Mouse (Mus musculus): ENCODE measurements around the gene Fam149b.
"Not testable (repeated sequence)": the region's sequence is repeated elsewhere in the genome, so short reads cannot be mapped to it uniquely, and the experiment has no call there.

The Fam149b gene

DNA sequence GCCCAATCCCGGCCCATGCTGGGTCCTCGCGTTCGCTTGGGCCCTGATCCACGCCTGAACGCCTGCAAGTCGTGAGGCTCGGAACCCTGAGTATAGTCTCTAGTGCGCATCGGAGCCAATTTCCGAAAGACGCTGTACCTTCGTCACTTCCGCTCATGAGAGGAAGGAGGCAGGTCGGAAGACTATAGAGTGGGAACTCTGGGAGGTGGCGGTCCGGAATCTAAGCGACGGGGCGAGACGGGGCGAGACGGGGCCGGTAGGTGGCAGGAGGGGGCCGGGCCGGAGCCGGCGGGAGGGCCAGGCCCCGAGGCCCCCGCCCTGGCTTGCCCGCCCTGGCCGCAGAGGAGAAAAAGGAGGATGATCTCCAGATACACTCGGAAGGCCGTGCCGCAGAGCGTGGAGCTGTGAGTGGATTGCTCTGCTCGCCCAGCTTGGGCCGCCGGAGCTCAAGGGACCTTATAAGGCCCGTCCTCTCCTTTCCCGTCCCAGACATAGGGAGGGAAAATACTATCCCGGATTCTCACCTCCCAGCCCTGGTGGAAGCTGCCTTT lies at the start of gene Fam149b, which contains the start of gene Ecd:
Gene Fam149b (plus strand): TSS at position 172 of the 551 bp plus-strand sequence.
Gene Ecd (minus strand): TSS at position 131 of the 551 bp plus-strand sequence.
- peak; percentile 85 to 90 for DNase-seq (ENCODE audit: low spot score in 2 of 2)

- DNase-seq (ENCODE audit: low spot score in 2 of 2): not testable (repeated sequence)
These were observed 42.9 kb upstream of the Fam149b start for GRCm38 (mm10) chr14:20305085-20305484.

DNA sequence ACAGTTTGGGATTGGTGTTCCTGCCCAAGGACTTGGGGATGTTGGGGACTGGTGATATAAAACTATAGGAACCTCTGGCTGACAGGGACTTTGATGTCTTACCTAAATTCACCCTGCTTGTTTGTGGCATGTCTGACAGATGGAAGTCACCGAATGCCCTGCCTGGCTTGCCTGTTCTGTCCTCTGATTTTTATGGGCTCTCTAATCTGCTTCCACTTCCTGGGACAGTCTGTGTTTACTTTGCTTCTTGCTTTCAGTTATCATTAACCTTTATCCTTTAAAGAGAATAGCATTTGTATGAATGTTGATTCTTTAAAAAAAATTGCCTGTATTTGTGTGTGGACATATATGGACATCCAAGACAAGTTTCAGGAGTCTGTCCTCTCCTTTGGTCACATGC lies 32.8 kb upstream of the Fam149b start:
- DNase-seq (ENCODE audit: low spot score in 2 of 2): no peak

- DNase-seq (ENCODE audit: low spot score in 2 of 2): peak; percentile 30 to 55
These were observed 28.5 kb upstream of the Fam149b start for GRCm38 (mm10) chr14:20319420-20319819.

DNA sequence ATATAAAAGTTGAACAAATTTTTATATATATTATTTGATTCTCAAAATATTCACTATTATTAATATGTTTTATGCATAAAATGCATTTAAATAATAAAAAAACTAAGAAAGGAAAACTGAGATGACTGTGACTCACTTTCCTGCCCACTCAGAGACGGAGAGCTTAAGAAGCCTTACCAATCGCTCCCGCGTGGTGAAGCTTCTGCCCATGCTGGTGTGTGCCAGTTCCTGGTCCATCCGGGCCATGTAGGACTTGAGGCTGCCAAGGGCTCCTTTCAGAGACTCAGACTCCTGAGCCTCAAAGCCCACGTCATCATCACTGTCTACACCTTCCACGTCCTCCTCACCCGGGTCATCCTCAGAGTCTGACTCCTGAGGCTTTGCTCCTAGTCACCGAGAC lies 23.8 kb upstream of the Fam149b start:
- DNase-seq (ENCODE audit: low spot score in 2 of 2): no peak

- DNase-seq (ENCODE audit: low spot score in 2 of 2): peak in 1 of 2 experiments; percentile 21
These were observed 19.5 kb upstream of the Fam149b start for GRCm38 (mm10) chr14:20328474-20328873.

DNA sequence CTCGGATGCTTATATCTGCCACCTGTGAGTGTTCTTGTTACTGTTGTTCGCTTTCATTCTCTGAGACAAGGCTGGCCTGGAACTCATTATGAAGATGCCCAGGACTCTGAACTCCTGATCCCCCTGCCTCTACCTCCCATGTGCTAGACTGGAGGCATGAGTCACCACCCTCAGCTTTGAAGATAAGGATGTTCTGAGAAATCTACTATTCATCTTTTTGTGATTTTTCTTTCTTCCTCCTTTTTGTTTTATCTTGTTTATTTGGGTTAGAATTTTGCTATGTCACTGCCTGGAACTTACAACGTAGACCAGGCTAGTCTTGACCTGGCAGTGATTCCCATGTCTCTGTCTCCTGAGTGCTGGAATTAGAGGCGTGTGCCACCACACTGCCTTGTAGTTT lies 16.6 kb upstream of the Fam149b start:
- no peak for DNase-seq (ENCODE audit: low spot score in 2 of 2)

GRCm38 (mm10) chr14:20339415-20339814 lies 8.5 kb upstream of the Fam149b start:
- no peak for DNase-seq (ENCODE audit: low spot score in 2 of 2)

- peak in 1 of 2 experiments; percentile 25 for DNase-seq (ENCODE audit: low spot score in 2 of 2)
These were observed 7.8 kb upstream of the Fam149b start for GRCm38 (mm10) chr14:20340149-20340548.

DNA sequence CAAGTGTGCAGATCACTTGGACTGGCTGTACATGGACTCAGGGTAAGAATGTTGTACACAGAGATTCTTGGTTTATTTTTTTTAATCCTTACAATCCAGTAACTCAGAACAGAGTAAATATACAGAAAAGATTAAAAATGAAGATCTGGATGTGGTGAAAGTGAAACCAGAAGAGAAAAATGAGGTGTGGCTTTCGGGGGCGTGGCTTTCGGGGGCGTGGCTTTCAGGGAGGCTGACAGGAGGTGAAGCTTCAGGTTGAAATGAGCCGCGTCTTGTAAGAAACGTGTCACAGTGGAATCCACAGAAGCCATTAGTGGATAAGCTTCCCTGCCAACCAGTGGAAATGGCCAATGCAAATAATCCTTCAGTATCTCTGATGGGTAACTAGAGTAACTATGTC lies 7.1 kb upstream of the Fam149b start:
- peak in 1 of 2 experiments; percentile 31 for DNase-seq (ENCODE audit: low spot score in 2 of 2)

GRCm38 (mm10) chr14:20345885-20346284 lies 2.1 kb upstream of the Fam149b start:
- no peak for DNase-seq (ENCODE audit: low spot score in 2 of 2)

DNA sequence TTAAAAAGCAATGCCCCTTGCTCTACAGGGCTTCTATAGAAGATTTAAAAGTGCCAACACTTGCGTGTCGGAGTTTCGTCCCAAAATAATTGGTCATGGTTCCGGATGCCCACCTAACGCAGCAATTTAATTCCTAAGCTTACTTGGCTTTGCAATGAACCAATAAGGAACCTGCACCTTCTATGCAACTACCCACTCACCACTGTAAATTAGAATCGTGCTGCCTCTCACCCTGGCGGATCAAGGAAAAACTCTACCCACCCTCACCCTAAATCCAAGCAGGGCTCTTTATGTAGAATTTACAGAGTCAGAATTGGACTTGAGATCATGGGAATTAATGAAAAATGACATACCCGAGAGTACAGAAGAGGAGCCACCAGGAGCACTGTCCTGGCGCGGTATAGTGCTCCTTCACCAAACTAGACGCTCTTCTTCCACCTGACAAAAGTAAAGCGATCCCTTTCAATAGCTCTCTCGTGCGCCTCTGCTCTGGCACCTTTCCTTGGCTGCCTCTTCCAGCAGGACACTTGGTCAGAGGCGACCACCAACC lies 446 bp upstream of the Fam149b start:
- no peak for DNase-seq (ENCODE audit: low spot score in 2 of 2)

DNA sequence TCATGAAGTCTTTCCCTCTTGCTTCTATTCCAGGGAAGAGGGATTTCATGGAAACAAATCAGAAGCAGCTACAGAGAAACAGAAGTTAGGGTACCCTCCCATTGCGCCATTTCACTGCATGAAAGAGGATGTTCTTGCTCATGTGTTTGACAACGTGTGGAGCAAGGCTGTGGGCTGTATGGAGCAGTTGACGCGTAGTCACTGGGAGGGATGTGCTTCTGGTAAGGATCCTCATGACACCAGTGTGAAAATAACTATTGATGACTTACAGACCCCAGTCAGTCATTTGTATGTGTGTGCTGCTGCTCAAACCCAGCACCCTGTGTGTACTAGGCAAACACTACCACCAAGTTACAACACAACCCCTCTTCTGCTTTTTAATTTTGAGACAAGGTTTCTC lies 15.3 kb downstream of the Fam149b start:
- no peak for DNase-seq (ENCODE audit: low spot score in 2 of 2)

- no peak for DNase-seq (ENCODE audit: low spot score in 2 of 2)
These were observed 20.3 kb downstream of the Fam149b start for GRCm38 (mm10) chr14:20368271-20368670.

DNA sequence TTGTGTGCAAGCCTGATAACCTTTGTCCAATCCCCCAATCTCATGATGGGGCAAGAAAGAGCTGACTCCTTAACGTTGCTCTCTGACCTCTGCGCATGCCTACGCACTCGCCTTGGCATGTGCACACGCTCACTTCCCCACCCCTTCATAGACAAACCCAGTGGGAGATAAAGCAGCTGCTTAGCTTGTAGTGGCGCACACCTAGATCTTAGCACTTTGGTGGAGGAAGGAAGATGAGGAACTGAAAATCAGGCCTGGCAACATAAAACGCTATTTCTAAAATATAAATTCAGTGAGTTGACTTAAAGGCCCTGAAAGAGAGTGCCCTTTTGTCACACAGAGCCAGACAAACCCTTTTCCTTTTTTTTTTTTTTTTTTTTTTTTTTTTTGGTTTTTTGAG lies 22.8 kb downstream of the Fam149b start:
- DNase-seq (ENCODE audit: low spot score in 2 of 2): no peak

- DNase-seq (ENCODE audit: low spot score in 2 of 2): no peak
These were observed 23.9 kb downstream of the Fam149b start for GRCm38 (mm10) chr14:20371854-20372253.

- DNase-seq (ENCODE audit: low spot score in 2 of 2): no peak
These were observed 29.2 kb downstream of the Fam149b start for GRCm38 (mm10) chr14:20377112-20377521.

DNA sequence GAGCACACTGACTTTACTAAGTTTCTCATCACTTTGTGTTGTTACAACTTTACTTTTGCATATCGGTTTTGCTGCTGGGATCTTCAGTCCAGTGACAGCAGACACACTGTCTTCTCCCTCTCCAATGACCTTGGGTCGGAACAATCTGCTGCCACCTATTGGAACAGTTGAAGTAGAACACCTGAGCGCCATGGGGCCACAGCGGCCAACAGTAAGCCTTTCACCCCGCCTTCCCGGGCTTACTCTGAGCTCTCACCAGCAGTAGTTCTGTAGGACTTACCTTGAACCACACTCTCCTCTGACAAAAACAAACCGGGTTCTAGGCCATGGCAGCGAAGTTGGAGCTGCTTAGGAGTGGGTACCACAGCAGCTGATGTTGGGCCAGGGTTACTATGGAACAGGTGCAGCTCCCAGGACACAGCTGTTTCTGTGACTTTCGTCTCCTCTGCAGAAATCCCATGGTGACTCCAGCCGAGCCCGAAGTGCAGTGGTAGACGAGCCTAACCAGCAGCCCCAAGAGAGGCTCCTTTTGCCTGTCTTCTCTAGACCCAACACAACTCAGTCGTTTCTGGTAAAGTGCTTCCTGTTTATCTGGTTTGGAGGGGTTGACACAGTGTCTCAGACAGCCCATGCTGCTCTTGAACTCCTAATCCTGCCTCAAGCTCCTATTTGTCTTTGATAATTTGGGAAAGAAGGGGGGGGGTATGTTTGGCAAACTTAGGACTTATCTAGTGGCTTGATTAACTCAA lies 30.5 kb downstream of the Fam149b start:
- peak; percentile 40 to 64 for DNase-seq (ENCODE audit: low spot score in 2 of 2)

DNA sequence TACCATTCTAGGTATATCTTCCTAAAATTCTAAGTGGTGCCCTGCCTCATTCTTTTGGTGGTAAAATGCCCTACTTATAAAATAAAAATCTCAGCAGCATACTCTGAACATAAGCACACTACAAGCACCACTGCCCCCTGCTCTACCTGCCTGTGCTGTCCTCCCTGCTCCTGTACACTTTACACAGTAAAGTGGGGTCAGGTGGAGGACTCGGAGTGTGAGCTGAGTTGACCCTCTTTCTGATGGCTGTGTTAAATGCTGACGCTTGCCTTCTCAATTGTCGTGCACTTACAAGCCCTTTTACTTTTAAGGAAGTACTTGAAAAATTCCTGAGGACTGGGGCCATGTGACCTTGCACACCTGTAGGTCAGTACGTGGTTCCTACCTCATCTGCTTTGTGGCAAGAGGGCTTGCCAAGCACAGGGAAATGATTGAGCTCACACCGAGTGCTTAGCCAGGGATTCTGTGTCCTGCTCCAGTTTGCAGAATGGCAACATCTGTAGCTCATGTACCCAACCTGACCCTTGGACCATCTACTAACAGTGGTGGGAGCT lies 31.2 kb downstream of the Fam149b start:
- no peak for DNase-seq (ENCODE audit: low spot score in 2 of 2)

- DNase-seq (ENCODE audit: low spot score in 2 of 2): peak in 1 of 2 experiments; percentile 28
These were observed 31.9 kb downstream of the Fam149b start for GRCm38 (mm10) chr14:20379753-20380430.

DNA sequence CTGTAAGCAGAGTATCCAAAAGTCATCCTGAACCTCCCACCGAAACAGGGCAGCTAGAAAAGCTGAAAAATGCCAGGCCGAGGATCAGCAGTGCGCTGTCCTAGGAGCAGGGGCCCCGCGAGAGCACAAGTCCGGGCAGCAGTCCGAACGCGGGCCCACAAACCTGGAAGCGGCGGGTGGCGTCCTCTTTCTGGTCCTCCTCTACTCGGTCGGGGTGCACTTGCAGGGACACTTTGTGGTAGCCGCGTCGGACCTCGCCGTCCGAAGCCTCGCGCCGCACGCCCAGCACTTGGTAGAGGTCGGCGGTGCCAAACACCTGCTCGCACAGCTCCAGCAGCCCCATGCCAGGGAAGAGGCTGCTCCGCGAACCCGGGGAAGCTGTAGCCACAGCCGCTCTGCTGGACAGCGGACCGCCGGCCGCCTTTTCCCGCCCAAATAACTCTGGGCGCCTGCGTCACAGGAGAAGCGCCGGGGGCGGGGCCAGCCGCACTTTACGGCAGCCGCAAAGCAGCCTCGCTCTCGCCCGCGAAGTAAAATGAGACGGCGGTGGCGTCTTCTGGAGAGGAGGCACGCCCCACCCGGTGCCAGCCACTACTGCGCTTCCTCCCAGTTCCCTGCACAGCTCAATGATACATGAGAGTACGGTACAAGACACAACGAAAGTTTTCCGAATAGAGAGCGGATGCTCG lies 40.6 kb downstream of the Fam149b start, which contains the start of gene Dnajc9:
Gene Dnajc9 (minus strand): TSS at position 470 of the 689 bp plus-strand sequence.
- peak; percentile 93 to 95 for DNase-seq (ENCODE audit: low spot score in 2 of 2)
